Mouse (Mus musculus) heart, adult 2 months (tissue): ENCODE measurements around the gene Ugt2a1. TPM values are rescaled to one million over a fixed set of nuclear protein-coding genes. Genes with fewer than 3 reads are reported as not detected.
"Not testable (repeated sequence)": the region's sequence is repeated elsewhere in the genome, so short reads cannot be mapped to it uniquely, and the experiment has no call there.

Source experiments
- DNase-seq, 2 experiments: peaks; one replicate each; pipeline ENCODE4 v3.0.0; 2021
- H3K27ac ChIP-seq: fragments of 200-600 bp; 2 replicates; pipeline ENCODE4 v1.8.1; 2022
- H3K27me3 ChIP-seq: fragments of 200-500 bp; 2 replicates; pipeline ENCODE4 v1.6.1; 2012; ENCODE audit warnings: mild to moderate bottlenecking, low read length, inconsistent platforms, mixed read lengths; ENCODE audit not compliant: control insufficient read depth, insufficient read depth
- H3K36me3 ChIP-seq: fragments of 200-500 bp; 2 replicates; pipeline ENCODE4 v1.6.1; 2012; ENCODE audit warnings: low read length, inconsistent platforms; ENCODE audit not compliant: control insufficient read depth, insufficient read depth
- H3K4me1 ChIP-seq: fragments of 200-500 bp; 2 replicates; pipeline ENCODE4 v1.6.1; 2011; ENCODE audit warnings: low read length; ENCODE audit not compliant: control insufficient read depth, insufficient read depth
- H3K4me3 ChIP-seq: fragments of 200-600 bp; 2 replicates; pipeline ENCODE4 v1.8.1; 2022
- H3K79me2 ChIP-seq: fragments of 200-500 bp; replicated peaks from 2 replicates; pipeline ENCODE4 v1.6.1; 2012; ENCODE audit warnings: mild to moderate bottlenecking, inconsistent platforms, low read length, moderate library complexity, mixed read lengths; ENCODE audit not compliant: control insufficient read depth, insufficient read depth
- H3K9ac ChIP-seq: fragments of 200-500 bp; 2 replicates; pipeline ENCODE4 v1.6.1; 2012; ENCODE audit warnings: low read depth, mild to moderate bottlenecking, control low read depth, inconsistent platforms, low read length, mixed read lengths
- CTCF ChIP-seq: fragments of 200-600 bp; IDR thresholded peaks from 2 replicates; pipeline ENCODE4 v1.8.1; 2022; ENCODE audit warnings: antibody characterized with exemption, mild to moderate bottlenecking, moderate library complexity
- EP300 ChIP-seq: fragments of 200-500 bp; IDR thresholded peaks from 2 replicates; pipeline ENCODE4 v1.6.1; 2011; ENCODE audit warnings: low read depth, low read length, control low read depth; ENCODE audit not compliant: insufficient read depth
- POLR2A ChIP-seq: fragments of 200-500 bp; IDR thresholded peaks from 2 replicates; pipeline ENCODE4 v1.6.1; 2011; ENCODE audit warnings: mild to moderate bottlenecking, low read depth, low read length, control low read depth; ENCODE audit not compliant: insufficient read depth
- WGBS: fragments of 180-500 bp; shearing (Covaris S2); methylation state at CpG from one replicate; pipeline ENCODE4 v1.1.7; 2018; 5-methylcytosine and 5-hydroxymethylcytosine counted together
- intact Hi-C: fragments of 180-260 bp; cut with DNase I; formaldehyde crosslinking; loops from one replicate; pipeline ENCODE4 v1.15.1; 2025
- long read RNA-seq: library from polyadenylated mRNA; stranded (forward); transcript quantifications from one replicate; pipeline ENCODE4 v2.0.0, GENCODE M21; 2021
- polyA plus RNA-seq: library from polyadenylated mRNA; depleted of rRNA; stranded (reverse); fragments of >200 nt; gene quantifications from 2 replicates; pipeline ENCODE4 v1.2.3, GENCODE M21; 2012; rRNA removed
- total RNA-seq, 2 experiments: library from RNA; stranded (reverse); gene quantifications; 2 replicates each; pipeline ENCODE4 v1.2.3; 2021

Gene Ugt2a1
- total RNA-seq (not detected), polyA plus RNA-seq (not detected in 2 replicates)
- long read RNA-seq = 0 reads

GRCm38 (mm10) chr5:87490771-87491170, at the start of gene Ugt2a1:
Ugt2a1 (minus strand) TSS chr5:87490871.
- WGBS = 65% methylated on average over 1 of the region's 1 CpGs
- H3K79me2 ChIP-seq = no peaks in the 10 kb centered on the region
- H3K4me1 ChIP-seq = no peaks in the 10 kb centered on the region
- no peaks in the 10 kb centered on the region for H3K27me3 ChIP-seq
- no peak within 1 kb of the TSS for H3K4me3 ChIP-seq
- no peak within 1 kb of the TSS for H3K9ac ChIP-seq
- TF ChIP-seq POLR2A (no peak), CTCF (no peak), EP300 (no peak)
- DNase-seq = no peak
- no peaks in the 10 kb centered on the region for H3K36me3 ChIP-seq
- intact Hi-C loops = no loop called here
- no peak within 1 kb of the TSS for H3K27ac ChIP-seq

GRCm38 (mm10) chr5:87538111-87538510, 47.4 kb upstream of the Ugt2a1 start, which contains the start of gene Sult1b1:
Sult1b1 (minus strand) TSS chr5:87538195.
- Histone ChIP-seq H3K79me2 (no peaks in the 10 kb centered on the region), H3K36me3 (no peaks in the 10 kb centered on the region), H3K9ac (no peak within 1 kb of the TSS), H3K4me3 (no peak within 1 kb of the TSS), H3K27me3 (no peaks in the 10 kb centered on the region), H3K27ac (no peak within 1 kb of the TSS), H3K4me1 (no peaks in the 10 kb centered on the region)
- no peak for DNase-seq
- TF ChIP-seq POLR2A = no peak
- no peak for TF ChIP-seq CTCF
- TF ChIP-seq EP300 = no peak
- intact Hi-C loops = no loop called here
- 88% methylated on average over 2 of the region's 2 CpGs for WGBS

DNA sequence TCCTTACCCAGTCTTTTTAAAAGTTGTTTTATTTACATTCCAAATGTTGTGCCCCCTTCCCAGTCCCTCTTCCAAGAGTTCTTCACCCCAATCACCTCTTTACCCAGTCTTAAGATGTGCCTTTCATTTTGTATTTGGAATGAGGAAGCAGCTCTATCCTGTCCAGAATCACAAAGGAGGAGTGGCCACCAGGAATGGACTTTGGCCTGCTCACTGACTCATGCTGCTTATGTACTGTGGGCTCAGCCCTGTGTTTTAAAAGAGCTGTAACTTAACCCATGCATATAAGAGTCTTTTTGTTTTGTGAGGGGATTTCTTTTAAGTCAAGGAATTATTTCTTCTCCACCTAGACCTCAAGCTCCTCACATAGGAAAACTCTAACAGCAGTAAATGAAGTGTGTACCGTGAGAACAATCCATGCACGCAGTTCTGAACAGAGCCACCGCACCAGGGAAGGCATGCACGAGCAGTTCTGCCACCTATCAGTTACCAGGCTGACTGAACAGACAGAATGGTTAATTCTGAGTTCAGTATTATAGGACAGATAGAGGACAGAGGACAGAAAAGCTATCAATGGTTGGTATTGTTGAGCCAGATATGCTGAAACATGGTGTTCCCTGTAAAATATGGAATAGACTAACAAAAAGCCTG, 45.4 kb upstream of the Ugt2a1 start:
- no peak for TF ChIP-seq EP300
- no peak for TF ChIP-seq POLR2A
- no peak for TF ChIP-seq CTCF
- H3K9ac ChIP-seq = no peak overlapping the region
- H3K27ac ChIP-seq = no peak overlapping the region
- no peaks in the 10 kb centered on the region for H3K4me1 ChIP-seq
- intact Hi-C loops = no loop called here
- no peaks in the 10 kb centered on the region for H3K36me3 ChIP-seq
- no peak for DNase-seq
- no peaks in the 10 kb centered on the region for H3K79me2 ChIP-seq
- H3K4me3 ChIP-seq = no peak overlapping the region
- no peaks in the 10 kb centered on the region for H3K27me3 ChIP-seq
- 76% methylated on average over 4 of the region's 4 CpGs for WGBS

DNA sequence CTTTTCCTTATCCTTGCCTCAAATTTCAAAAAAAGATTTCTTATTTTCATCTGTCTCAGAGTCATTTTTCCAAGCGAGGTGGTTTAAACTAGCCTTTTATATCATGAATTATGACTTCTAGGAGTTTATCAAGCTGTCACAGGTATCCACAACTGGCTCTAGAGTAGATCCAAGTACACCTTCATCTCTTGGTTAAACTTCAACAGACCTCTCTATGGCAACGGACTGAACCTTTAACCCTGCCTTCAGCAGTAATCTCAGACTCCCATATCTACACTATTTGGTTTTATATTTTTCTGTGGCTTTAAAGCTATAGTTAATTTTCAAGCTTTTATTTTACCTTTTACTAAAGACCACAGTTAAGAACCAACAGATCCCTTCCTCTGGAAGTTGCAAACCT, 41.6 kb upstream of the Ugt2a1 start:
- Histone ChIP-seq H3K36me3 (no peaks in the 10 kb centered on the region), H3K27ac (no peak overlapping the region), H3K9ac (no peak overlapping the region), H3K4me1 (no peaks in the 10 kb centered on the region), H3K79me2 (no peaks in the 10 kb centered on the region), H3K27me3 (no peaks in the 10 kb centered on the region), H3K4me3 (no peak overlapping the region)
- no peak for DNase-seq
- intact Hi-C loops = no loop called here
- TF ChIP-seq EP300 (no peak), CTCF (no peak), POLR2A (no peak)
- WGBS = 63% methylated on average over 2 of the region's 2 CpGs

DNA sequence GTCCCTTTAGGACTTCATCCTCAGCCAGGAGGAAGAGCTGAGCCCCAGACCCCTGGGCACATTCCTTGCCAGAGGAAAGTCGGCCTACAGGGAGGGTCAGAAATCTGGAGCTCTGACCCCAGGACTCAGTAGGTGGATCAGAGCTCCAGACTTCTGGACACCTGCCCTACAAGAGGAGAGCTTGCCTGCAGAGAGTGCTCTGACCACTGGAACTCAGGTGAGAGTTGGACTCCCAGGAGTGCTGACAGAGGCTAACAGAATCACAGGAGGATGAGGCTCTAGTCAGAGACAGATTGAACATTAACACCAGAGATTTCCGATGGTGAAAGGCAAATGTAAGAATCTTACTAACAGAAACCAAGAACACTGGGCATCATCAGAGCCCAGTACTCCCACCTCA, 32.9 kb upstream of the Ugt2a1 start:
- H3K4me3 ChIP-seq, H3K79me2 ChIP-seq, DNase-seq, H3K27ac ChIP-seq, intact Hi-C loops, H3K36me3 ChIP-seq, H3K9ac ChIP-seq, H3K27me3 ChIP-seq, H3K4me1 ChIP-seq: not testable (repeated sequence)
- 85% methylated on average over 2 of the region's 2 CpGs for WGBS

DNA sequence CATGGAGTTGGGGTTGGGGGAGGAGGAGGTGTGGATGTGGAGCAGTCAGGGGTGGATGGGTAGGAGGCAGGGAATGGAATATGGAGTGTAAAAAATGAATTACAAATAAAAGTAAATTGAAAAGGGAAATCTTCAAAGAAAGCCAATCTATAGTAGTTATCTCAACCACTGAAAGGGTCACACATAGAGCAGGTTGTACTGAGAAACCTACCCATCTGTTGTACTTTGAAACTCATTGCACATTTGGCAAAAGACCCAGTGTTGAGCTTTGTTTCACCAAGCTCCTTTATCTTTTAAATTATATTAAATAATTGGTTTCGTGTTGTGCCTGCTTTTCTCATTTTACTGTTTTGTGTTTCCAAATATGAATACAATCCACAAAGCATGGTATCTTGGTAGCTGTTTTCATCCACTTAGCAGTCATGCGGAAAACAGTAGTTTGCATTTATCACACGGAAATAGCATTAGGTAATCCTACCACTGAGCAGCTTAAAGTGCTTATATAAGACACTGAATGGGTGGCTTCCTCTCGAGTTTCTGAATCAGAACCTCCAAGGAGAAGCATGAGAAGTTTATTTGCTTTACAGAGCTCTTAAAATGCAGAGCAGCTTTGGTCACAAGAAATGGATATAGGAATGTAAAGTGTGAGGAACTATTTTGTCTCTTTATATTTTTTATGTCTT, 15.2 kb upstream of the Ugt2a1 start:
- Histone ChIP-seq H3K4me1 (no peaks in the 10 kb centered on the region), H3K79me2 (no peaks in the 10 kb centered on the region), H3K4me3 (no peak overlapping the region), H3K27ac (no peak overlapping the region), H3K9ac (no peak overlapping the region), H3K36me3 (no peaks in the 10 kb centered on the region), H3K27me3 (no peaks in the 10 kb centered on the region)
- TF ChIP-seq CTCF (no peak), POLR2A (no peak), EP300 (no peak)
- 54% methylated on average over 4 of the region's 4 CpGs for WGBS
- intact Hi-C loops = no loop called here
- no peak for DNase-seq
